Mouse (Mus musculus): ENCODE results near the gene Noc4l.

GRCm38 (mm10) chr5:110638306-110639074 is 14.7 kb downstream of the Noc4l start:
- TF ChIP-seq CTCF (IDR thresholded peaks at IDR 0.05; ENCODE audit: borderline replicate concordance, insufficient read depth, low read depth, low read length) (no peak), POLR2A (IDR thresholded peaks at IDR 0.05; ENCODE audit: borderline replicate concordance, insufficient read depth, low read length) (no peak)

All from cerebellum, adult 2 months (tissue).